Mouse (Mus musculus): ENCODE results near the gene Taok3. TPM values are rescaled to one million over a fixed set of nuclear protein-coding genes. Genes with fewer than 3 reads are reported as not detected.

Taok3 gene
- polyA plus RNA-seq, 1 experiment from 2014 or later = 40.4 TPM

DNA sequence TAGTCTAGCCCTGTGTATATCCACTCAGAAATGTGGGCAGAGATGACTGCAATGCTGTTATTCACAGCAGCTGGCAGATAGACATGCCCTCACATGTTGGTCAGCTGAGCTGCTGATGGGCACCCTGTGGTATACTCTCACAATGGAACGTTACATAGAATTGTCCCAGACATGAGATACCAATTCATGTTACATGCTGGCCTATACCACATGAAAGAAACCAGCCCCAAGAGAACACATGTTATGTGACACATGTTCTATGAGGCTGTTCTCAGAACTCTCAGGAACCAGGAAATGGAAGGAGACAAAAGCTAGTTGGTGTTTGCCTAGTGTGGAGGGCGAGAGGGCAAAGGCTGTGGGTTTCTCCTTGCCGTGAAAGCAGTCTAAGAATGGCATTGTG lies 62.5 kb downstream of the Taok3 start:
- no peak overlapping the region for H3K4me3 ChIP-seq (ENCODE audit: low read depth, low read length)
- H3K4me2 ChIP-seq (replicated peaks; ENCODE audit: low read depth) = no peak overlapping the region
- no peak for TF ChIP-seq CTCF (IDR thresholded peaks at IDR 0.05; ENCODE audit: low read depth)
- H3K9me3 ChIP-seq (ENCODE audit: control insufficient read depth) = 0 out of 2 replicates have a peak, but pooled peaks cover 6% of the 10 kb centered on the region
- 44% methylated on average over 3 of the region's 3 CpGs for WGBS
- ATAC-seq = peak; percentile 74
- peak overlapping the region; percentile 46; the same call in 1 of the 2 replicates for H3K27ac ChIP-seq (ENCODE audit: low read depth, low read length)
- no peaks in the 10 kb centered on the region for H3K27me3 ChIP-seq (replicated peaks; ENCODE audit: control insufficient read depth, insufficient read depth, low read length)
- H3K36me3 ChIP-seq (ENCODE audit: control insufficient read depth, insufficient read depth) = peaks cover 18% of the 10 kb centered on the region
- no peaks in the 10 kb centered on the region; the same call in 1 of the 2 replicates for H3K4me1 ChIP-seq (replicated peaks; ENCODE audit: control insufficient read depth, insufficient read depth, low read length)
- no peak overlapping the region for H3K9ac ChIP-seq (ENCODE audit: low read depth, low read length)

DNA sequence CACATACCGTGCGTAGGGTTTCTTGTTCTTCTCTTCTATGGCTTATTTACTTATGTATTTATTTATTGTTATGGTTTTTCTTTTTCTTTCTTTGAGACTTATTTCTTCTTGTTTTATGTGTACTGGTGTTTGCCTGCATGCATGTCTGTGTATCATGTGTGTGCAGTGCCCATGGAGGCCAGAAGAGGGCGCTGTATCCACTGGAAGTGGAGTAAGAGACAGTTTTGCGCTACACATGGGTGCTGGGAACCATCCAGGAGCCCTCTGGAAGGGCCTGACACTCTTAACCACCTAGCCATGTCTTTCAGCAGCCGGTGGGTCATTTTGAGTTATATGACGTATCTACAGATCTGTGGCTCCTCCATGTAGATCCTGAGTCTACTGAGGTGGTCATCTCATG lies 64.9 kb downstream of the Taok3 start:
- TF ChIP-seq CTCF (IDR thresholded peaks at IDR 0.05; ENCODE audit: low read depth) = peak; percentile 37
- H3K27ac ChIP-seq (ENCODE audit: low read depth, low read length) = no peak overlapping the region
- no peak overlapping the region for H3K4me3 ChIP-seq (ENCODE audit: low read depth, low read length)
- no peak overlapping the region for H3K9ac ChIP-seq (ENCODE audit: low read depth, low read length)
- peaks cover 30% of the 10 kb centered on the region for H3K36me3 ChIP-seq (ENCODE audit: control insufficient read depth, insufficient read depth)
- no peaks in the 10 kb centered on the region; the same call in 1 of the 2 replicates for H3K4me1 ChIP-seq (replicated peaks; ENCODE audit: control insufficient read depth, insufficient read depth, low read length)
- no peaks in the 10 kb centered on the region for H3K27me3 ChIP-seq (replicated peaks; ENCODE audit: control insufficient read depth, insufficient read depth, low read length)
- 0 out of 2 replicates have a peak, but pooled peaks cover 6% of the 10 kb centered on the region for H3K9me3 ChIP-seq (ENCODE audit: control insufficient read depth)
- no peak overlapping the region for H3K4me2 ChIP-seq (replicated peaks; ENCODE audit: low read depth)
- ATAC-seq = no peak
- 93% methylated on average over 6 of the region's 6 CpGs for WGBS

DNA sequence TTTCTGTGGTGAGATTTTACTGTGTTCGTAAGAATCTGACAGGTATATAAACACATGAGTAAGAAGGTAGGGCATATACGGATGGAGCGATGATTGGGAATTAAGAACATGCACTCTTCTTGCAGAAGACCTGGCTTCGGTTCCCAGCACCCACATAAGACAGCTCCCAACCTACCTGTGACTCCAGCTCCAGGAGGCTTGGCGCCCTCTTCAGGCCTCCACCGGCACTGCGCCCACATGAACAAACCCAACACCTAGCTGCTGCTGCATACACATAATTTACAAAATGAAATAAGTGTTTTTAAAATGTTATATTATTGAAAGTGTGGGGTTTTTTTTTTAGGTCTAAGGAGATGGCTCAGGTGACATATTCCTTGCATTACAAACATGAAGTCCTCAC lies 65.7 kb downstream of the Taok3 start:
- WGBS = 91% methylated on average over 7 of the region's 7 CpGs
- ATAC-seq = no peak
- Histone ChIP-seq H3K4me3 (ENCODE audit: low read depth, low read length) (no peak overlapping the region), H3K4me1 (replicated peaks; ENCODE audit: control insufficient read depth, insufficient read depth, low read length) (no peaks in the 10 kb centered on the region; the same call in 1 of the 2 replicates), H3K27me3 (replicated peaks; ENCODE audit: control insufficient read depth, insufficient read depth, low read length) (no peaks in the 10 kb centered on the region), H3K27ac (ENCODE audit: low read depth, low read length) (no peak overlapping the region), H3K4me2 (replicated peaks; ENCODE audit: low read depth) (no peak overlapping the region), H3K9me3 (ENCODE audit: control insufficient read depth) (0 out of 2 replicates have a peak, but pooled peaks cover 6% of the 10 kb centered on the region), H3K36me3 (ENCODE audit: control insufficient read depth, insufficient read depth) (peaks cover 30% of the 10 kb centered on the region), H3K9ac (ENCODE audit: low read depth, low read length) (no peak overlapping the region)
- TF ChIP-seq CTCF (IDR thresholded peaks at IDR 0.05; ENCODE audit: low read depth) = peak; percentile 60

DNA sequence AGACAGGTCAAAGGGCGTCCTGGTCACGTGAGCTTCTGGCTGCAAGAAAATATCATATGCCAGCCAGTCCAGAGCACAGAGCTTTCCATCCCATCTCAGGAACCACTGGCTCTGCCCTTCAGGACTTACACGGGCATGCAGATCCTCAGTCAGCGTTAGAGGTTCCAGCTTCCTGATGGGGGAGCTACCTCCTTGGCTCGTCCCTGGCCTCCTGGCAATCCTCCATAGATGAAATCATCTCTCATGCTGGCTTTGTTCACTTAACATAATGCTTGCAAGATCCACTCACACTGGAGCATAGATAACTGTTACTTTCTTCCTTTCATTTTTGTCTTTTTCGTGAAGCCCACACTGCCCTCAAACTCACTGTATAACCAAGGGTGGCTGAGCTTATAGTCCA lies 72.1 kb downstream of the Taok3 start:
- H3K4me3 ChIP-seq (ENCODE audit: low read depth, low read length) = no peak overlapping the region
- ATAC-seq = no peak
- no peaks in the 10 kb centered on the region for H3K27me3 ChIP-seq (replicated peaks; ENCODE audit: control insufficient read depth, insufficient read depth, low read length)
- H3K4me2 ChIP-seq (replicated peaks; ENCODE audit: low read depth) = no peak overlapping the region
- WGBS = 70% methylated on average over 6 of the region's 6 CpGs
- H3K9me3 ChIP-seq (ENCODE audit: control insufficient read depth) = no peaks in the 10 kb centered on the region
- no peak overlapping the region for H3K27ac ChIP-seq (ENCODE audit: low read depth, low read length)
- H3K36me3 ChIP-seq (ENCODE audit: control insufficient read depth, insufficient read depth) = peaks cover 42% of the 10 kb centered on the region
- no peak for TF ChIP-seq CTCF (IDR thresholded peaks at IDR 0.05; ENCODE audit: low read depth)
- H3K9ac ChIP-seq (ENCODE audit: low read depth, low read length) = no peak overlapping the region
- peaks cover 2% of the 10 kb centered on the region; the same call in 1 of the 2 replicates for H3K4me1 ChIP-seq (replicated peaks; ENCODE audit: control insufficient read depth, insufficient read depth, low read length)

DNA sequence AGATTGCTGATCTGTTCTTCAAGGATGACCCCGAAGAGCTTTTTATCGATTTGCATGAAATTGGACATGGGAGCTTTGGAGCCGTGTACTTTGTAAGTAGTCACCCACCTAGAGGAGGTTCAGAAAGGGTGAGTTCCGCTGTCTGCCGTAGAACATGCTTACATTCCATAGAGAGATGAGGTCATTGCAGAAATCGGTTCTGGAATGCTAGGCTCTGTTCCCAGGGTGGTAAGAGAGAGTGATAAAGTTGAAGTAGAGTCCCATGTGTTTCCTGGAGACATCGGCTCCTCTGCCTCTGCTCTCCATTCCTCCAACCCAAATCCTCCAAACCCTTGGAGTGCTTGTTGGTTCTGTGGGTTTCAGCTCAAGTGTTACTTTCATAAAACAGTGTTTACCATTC lies 73.8 kb downstream of the Taok3 start:
- Histone ChIP-seq H3K9me3 (ENCODE audit: control insufficient read depth) (no peaks in the 10 kb centered on the region), H3K4me2 (replicated peaks; ENCODE audit: low read depth) (no peak overlapping the region), H3K4me3 (ENCODE audit: low read depth, low read length) (no peak overlapping the region), H3K36me3 (ENCODE audit: control insufficient read depth, insufficient read depth) (peaks cover 47% of the 10 kb centered on the region), H3K4me1 (replicated peaks; ENCODE audit: control insufficient read depth, insufficient read depth, low read length) (peaks cover 2% of the 10 kb centered on the region; the same call in 1 of the 2 replicates), H3K27me3 (replicated peaks; ENCODE audit: control insufficient read depth, insufficient read depth, low read length) (no peaks in the 10 kb centered on the region), H3K9ac (ENCODE audit: low read depth, low read length) (no peak overlapping the region), H3K27ac (ENCODE audit: low read depth, low read length) (no peak overlapping the region)
- WGBS = 81% methylated on average over 7 of the region's 7 CpGs
- no peak for ATAC-seq
- no peak for TF ChIP-seq CTCF (IDR thresholded peaks at IDR 0.05; ENCODE audit: low read depth)

DNA sequence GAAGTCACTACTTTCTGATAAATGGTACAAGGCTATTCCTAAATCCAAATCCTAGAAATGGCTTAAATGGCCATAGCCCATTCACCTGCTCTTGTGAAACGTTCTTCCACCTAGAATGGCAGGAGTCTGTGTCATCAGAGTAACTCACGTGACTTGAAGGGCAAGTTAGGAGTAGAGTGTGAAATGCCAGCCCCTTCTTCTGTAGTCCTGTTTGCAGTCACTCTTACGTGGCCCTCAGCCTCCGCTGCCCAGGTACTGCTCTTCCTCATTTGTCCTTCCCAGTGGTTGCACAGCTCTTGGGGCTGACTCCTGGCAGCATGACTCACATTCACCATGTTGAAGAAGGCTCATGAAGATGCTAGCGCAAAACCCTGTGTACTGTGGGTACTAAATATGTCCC lies 74.7 kb downstream of the Taok3 start:
- Histone ChIP-seq H3K4me2 (replicated peaks; ENCODE audit: low read depth) (no peak overlapping the region), H3K4me1 (replicated peaks; ENCODE audit: control insufficient read depth, insufficient read depth, low read length) (peaks cover 2% of the 10 kb centered on the region; the same call in 1 of the 2 replicates), H3K27ac (ENCODE audit: low read depth, low read length) (no peak overlapping the region), H3K9ac (ENCODE audit: low read depth, low read length) (no peak overlapping the region), H3K4me3 (ENCODE audit: low read depth, low read length) (no peak overlapping the region), H3K36me3 (ENCODE audit: control insufficient read depth, insufficient read depth) (peaks cover 52% of the 10 kb centered on the region), H3K27me3 (replicated peaks; ENCODE audit: control insufficient read depth, insufficient read depth, low read length) (no peaks in the 10 kb centered on the region), H3K9me3 (ENCODE audit: control insufficient read depth) (no peaks in the 10 kb centered on the region)
- TF ChIP-seq CTCF (IDR thresholded peaks at IDR 0.05; ENCODE audit: low read depth) = no peak
- no peak for ATAC-seq
- 94% methylated on average over 5 of the region's 5 CpGs for WGBS

DNA sequence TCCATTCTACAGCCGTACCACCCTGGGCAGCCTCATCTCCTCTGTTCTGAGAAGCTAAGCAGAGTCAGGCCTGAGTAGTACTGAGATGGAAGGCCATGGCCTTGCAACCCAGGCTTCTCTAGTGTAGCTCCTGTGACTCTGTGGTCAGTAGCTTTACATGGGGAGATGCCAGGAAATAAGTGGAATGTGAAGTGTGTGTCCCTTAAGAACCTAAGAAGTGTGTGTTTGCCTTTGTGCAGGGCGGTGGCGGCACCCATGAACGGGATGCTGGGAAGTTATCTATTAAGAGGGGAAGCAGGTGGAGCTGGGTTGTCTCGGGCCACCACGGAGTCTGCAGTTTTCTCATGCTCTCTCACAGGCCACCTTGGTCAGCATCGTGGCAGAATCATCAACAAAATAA lies 76.6 kb downstream of the Taok3 start:
- no peak overlapping the region for H3K27ac ChIP-seq (ENCODE audit: low read depth, low read length)
- H3K4me2 ChIP-seq (replicated peaks; ENCODE audit: low read depth) = no peak overlapping the region
- no peak overlapping the region for H3K9ac ChIP-seq (ENCODE audit: low read depth, low read length)
- H3K36me3 ChIP-seq (ENCODE audit: control insufficient read depth, insufficient read depth) = peaks cover 68% of the 10 kb centered on the region
- ATAC-seq = no peak
- no peaks in the 10 kb centered on the region for H3K27me3 ChIP-seq (replicated peaks; ENCODE audit: control insufficient read depth, insufficient read depth, low read length)
- WGBS = 85% methylated on average over 7 of the region's 7 CpGs
- TF ChIP-seq CTCF (IDR thresholded peaks at IDR 0.05; ENCODE audit: low read depth) = no peak
- H3K9me3 ChIP-seq (ENCODE audit: control insufficient read depth) = no peaks in the 10 kb centered on the region
- H3K4me1 ChIP-seq (replicated peaks; ENCODE audit: control insufficient read depth, insufficient read depth, low read length) = peaks cover 2% of the 10 kb centered on the region; the same call in 1 of the 2 replicates
- H3K4me3 ChIP-seq (ENCODE audit: low read depth, low read length) = no peak overlapping the region
